Mouse (Mus musculus): ENCODE measurements around the gene Mum1. TPM values are rescaled to one million over a fixed set of nuclear protein-coding genes. Genes with fewer than 3 reads are reported as not detected.
"Not testable (repeated sequence)": the region's sequence is repeated elsewhere in the genome, so short reads cannot be mapped to it uniquely, and the experiment has no call there.

The Mum1 gene
- polyA plus RNA-seq, 1 experiment from 2014 or later = 21.9 TPM

- TF ChIP-seq CTCF (IDR thresholded peaks at IDR 0.05; ENCODE audit: low read depth) = no peak
Measured at GRCm38 (mm10) chr10:80204055-80204454, 22.2 kb upstream of the Mum1 start.

GRCm38 (mm10) chr10:80207201-80207600 is 19.0 kb upstream of the Mum1 start:
- Histone ChIP-seq H3K9ac (ENCODE audit: low read depth, low read length) (no peak overlapping the region), H3K27ac (ENCODE audit: low read depth, low read length) (no peak overlapping the region), H3K9me3 (ENCODE audit: control insufficient read depth) (no peaks in the 10 kb centered on the region), H3K27me3 (replicated peaks; ENCODE audit: control insufficient read depth, insufficient read depth, low read length) (no peaks in the 10 kb centered on the region), H3K4me1 (replicated peaks; ENCODE audit: control insufficient read depth, insufficient read depth, low read length) (no peaks in the 10 kb centered on the region), H3K36me3 (ENCODE audit: control insufficient read depth, insufficient read depth) (no peaks in the 10 kb centered on the region), H3K4me2 (replicated peaks; ENCODE audit: low read depth) (no peak overlapping the region), H3K4me3 (ENCODE audit: low read depth, low read length) (no peak overlapping the region)
- no peak for TF ChIP-seq CTCF (IDR thresholded peaks at IDR 0.05; ENCODE audit: low read depth)
- WGBS = 67% methylated on average over 1 of the region's 1 CpGs
- ATAC-seq = no peak

More at GRCm38 (mm10) chr10:80204055-80204454, 22.2 kb upstream of the Mum1 start:
- Histone ChIP-seq H3K4me2 (replicated peaks; ENCODE audit: low read depth) (no peak overlapping the region), H3K9ac (ENCODE audit: low read depth, low read length) (no peak overlapping the region), H3K27ac (ENCODE audit: low read depth, low read length) (no peak overlapping the region), H3K4me3 (ENCODE audit: low read depth, low read length) (no peak overlapping the region), H3K27me3 (replicated peaks; ENCODE audit: control insufficient read depth, insufficient read depth, low read length) (no peaks in the 10 kb centered on the region), H3K9me3 (ENCODE audit: control insufficient read depth) (no peaks in the 10 kb centered on the region), H3K36me3 (ENCODE audit: control insufficient read depth, insufficient read depth) (no peaks in the 10 kb centered on the region), H3K4me1 (replicated peaks; ENCODE audit: control insufficient read depth, insufficient read depth, low read length) (no peaks in the 10 kb centered on the region)
- no peak for ATAC-seq
- WGBS = 29% methylated on average over 7 of the region's 7 CpGs

- ATAC-seq = no peak
- Histone ChIP-seq H3K27ac (ENCODE audit: low read depth, low read length) (no peak overlapping the region), H3K9me3 (ENCODE audit: control insufficient read depth) (no peaks in the 10 kb centered on the region), H3K27me3 (replicated peaks; ENCODE audit: control insufficient read depth, insufficient read depth, low read length) (no peaks in the 10 kb centered on the region), H3K4me3 (ENCODE audit: low read depth, low read length) (no peak overlapping the region), H3K4me2 (replicated peaks; ENCODE audit: low read depth) (no peak overlapping the region), H3K36me3 (ENCODE audit: control insufficient read depth, insufficient read depth) (no peaks in the 10 kb centered on the region), H3K9ac (ENCODE audit: low read depth, low read length) (no peak overlapping the region), H3K4me1 (replicated peaks; ENCODE audit: control insufficient read depth, insufficient read depth, low read length) (no peaks in the 10 kb centered on the region)
- 81% methylated on average over 10 of the region's 10 CpGs for WGBS
- no peak for TF ChIP-seq CTCF (IDR thresholded peaks at IDR 0.05; ENCODE audit: low read depth)
Measured at GRCm38 (mm10) chr10:80207676-80208075, 18.6 kb upstream of the Mum1 start.

- H3K27me3 ChIP-seq (replicated peaks; ENCODE audit: control insufficient read depth, insufficient read depth, low read length) = no peaks in the 10 kb centered on the region
- no peak overlapping the region for H3K4me2 ChIP-seq (replicated peaks; ENCODE audit: low read depth)
- no peak overlapping the region for H3K4me3 ChIP-seq (ENCODE audit: low read depth, low read length)
- no peak for TF ChIP-seq CTCF (IDR thresholded peaks at IDR 0.05; ENCODE audit: low read depth)
- H3K9me3 ChIP-seq (ENCODE audit: control insufficient read depth) = no peaks in the 10 kb centered on the region
- no peak overlapping the region for H3K27ac ChIP-seq (ENCODE audit: low read depth, low read length)
- WGBS = 77% methylated on average over 4 of the region's 4 CpGs
- no peak overlapping the region for H3K9ac ChIP-seq (ENCODE audit: low read depth, low read length)
- no peaks in the 10 kb centered on the region for H3K36me3 ChIP-seq (ENCODE audit: control insufficient read depth, insufficient read depth)
- H3K4me1 ChIP-seq (replicated peaks; ENCODE audit: control insufficient read depth, insufficient read depth, low read length) = no peaks in the 10 kb centered on the region
- no peak for ATAC-seq
Measured at GRCm38 (mm10) chr10:80208248-80208647, 18.0 kb upstream of the Mum1 start.

GRCm38 (mm10) chr10:80208841-80209371 is 17.3 kb upstream of the Mum1 start:
- ATAC-seq = no peak
- H3K4me1 ChIP-seq (replicated peaks; ENCODE audit: control insufficient read depth, insufficient read depth, low read length) = no peaks in the 10 kb centered on the region
- H3K4me3 ChIP-seq (ENCODE audit: low read depth, low read length) = no peak overlapping the region
- no peaks in the 10 kb centered on the region for H3K36me3 ChIP-seq (ENCODE audit: control insufficient read depth, insufficient read depth)
- H3K9me3 ChIP-seq (ENCODE audit: control insufficient read depth) = no peaks in the 10 kb centered on the region
- no peak overlapping the region for H3K9ac ChIP-seq (ENCODE audit: low read depth, low read length)
- H3K27me3 ChIP-seq (replicated peaks; ENCODE audit: control insufficient read depth, insufficient read depth, low read length) = no peaks in the 10 kb centered on the region
- H3K4me2 ChIP-seq (replicated peaks; ENCODE audit: low read depth) = no peak overlapping the region
- no peak overlapping the region for H3K27ac ChIP-seq (ENCODE audit: low read depth, low read length)
- WGBS = 27% methylated on average over 24 of the region's 24 CpGs
- no peak for TF ChIP-seq CTCF (IDR thresholded peaks at IDR 0.05; ENCODE audit: low read depth)

- not testable (repeated sequence) for H3K9ac ChIP-seq (ENCODE audit: low read depth, low read length); H3K27me3 ChIP-seq (replicated peaks; ENCODE audit: control insufficient read depth, insufficient read depth, low read length); H3K9me3 ChIP-seq (ENCODE audit: control insufficient read depth); H3K36me3 ChIP-seq (ENCODE audit: control insufficient read depth, insufficient read depth); H3K27ac ChIP-seq (ENCODE audit: low read depth, low read length); H3K4me2 ChIP-seq (replicated peaks; ENCODE audit: low read depth); ATAC-seq; H3K4me3 ChIP-seq (ENCODE audit: low read depth, low read length); H3K4me1 ChIP-seq (replicated peaks; ENCODE audit: control insufficient read depth, insufficient read depth, low read length)
- WGBS = 78% methylated on average over 7 of the region's 7 CpGs
Measured at GRCm38 (mm10) chr10:80211547-80212103, 14.6 kb upstream of the Mum1 start.
